Mouse (Mus musculus) small intestine, adult 2 months (tissue): ENCODE results near the gene Cdca3.

Source experiments
- CTCF ChIP-seq: fragments of 200-500 bp; IDR thresholded peaks from 2 replicates; pipeline ENCODE4 v1.5.1; 2012; ENCODE audit warnings: low read depth, mild to moderate bottlenecking, control low read depth, inconsistent platforms, low read length, moderate library complexity, mixed read lengths; ENCODE audit not compliant: insufficient replicate concordance, insufficient read length; ENCODE audit errors: extremely low read depth
- POLR2A ChIP-seq: fragments of 200-500 bp; IDR thresholded peaks from 2 replicates; pipeline ENCODE4 v1.6.1; 2012; ENCODE audit warnings: low read depth, mild to moderate bottlenecking, control low read depth, inconsistent platforms, low read length, moderate library complexity

GRCm38 (mm10) chr6:124811403-124811665, 18.0 kb upstream of the Cdca3 start:
- TF ChIP-seq CTCF (no peak), POLR2A (no peak)
